8 mouse cellular contexts compared by ENCODE assay signal in the genomic region with DNA sequence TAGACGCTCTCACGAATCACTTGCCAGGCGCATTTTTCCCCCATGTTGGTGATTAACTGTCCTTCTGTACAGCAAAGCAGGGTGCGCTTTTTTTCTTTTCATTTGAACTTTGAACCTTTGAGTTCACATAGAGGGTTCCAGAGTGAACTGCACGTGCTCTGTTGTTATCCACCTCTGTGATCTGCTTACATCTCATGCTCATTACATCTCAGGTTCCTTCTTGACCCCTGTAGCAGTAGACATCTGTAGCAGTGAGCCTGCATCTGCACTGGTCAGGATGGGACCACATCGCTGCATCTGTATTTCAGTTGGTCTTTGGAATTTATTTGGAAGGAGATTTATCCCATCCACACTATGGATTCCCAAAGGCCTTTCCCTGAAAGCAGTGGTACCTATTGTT.
DNase-seq lines count a peak whose midpoint lies in the region; ATAC-seq and TF ChIP-seq lines count a peak whose summit lies in the region.

No protein-coding gene starts in this region.

- no peak overlapping the region for H3K4me3 ChIP-seq in intestine, embryonic 14.5 days (ENCODE audit: low read depth, low read length)
- H3K4me3 ChIP-seq in intestine, postnatal 0 days (ENCODE audit: low read depth, low read length): no peak overlapping the region
- peak overlapping the region; percentile 18; the same call in 1 of the 2 replicates for H3K4me3 ChIP-seq in forebrain, embryonic 16.5 days (replicated peaks; ENCODE audit: low read length)
- H3K4me3 ChIP-seq in neural tube, embryonic 14.5 days (ENCODE audit: low read depth, low read length): peak overlapping the region; percentile 0
- H3K4me3 ChIP-seq in liver, embryonic 12.5 days: no peak overlapping the region

- H3K4me1 ChIP-seq in intestine, embryonic 14.5 days (replicated peaks; ENCODE audit: control insufficient read depth, insufficient read depth, low read length): peaks cover 6% of the 10 kb centered on the region; the same call in 1 of the 2 replicates
- H3K4me1 ChIP-seq in intestine, postnatal 0 days (replicated peaks; ENCODE audit: control insufficient read depth, insufficient read depth, low read length): peaks cover 2% of the 10 kb centered on the region; the same call in 1 of the 2 replicates
- H3K4me1 ChIP-seq in forebrain, embryonic 16.5 days (replicated peaks; ENCODE audit: control insufficient read depth, insufficient read depth, low read length): peaks cover 23% of the 10 kb centered on the region
- H3K4me1 ChIP-seq in neural tube, embryonic 14.5 days (ENCODE audit: control insufficient read depth, insufficient read depth, low read length): peaks cover 9% of the 10 kb centered on the region; the same call in 1 of the 2 replicates
- H3K4me1 ChIP-seq in liver, embryonic 12.5 days: no peaks in the 10 kb centered on the region

- 0 out of 2 replicates have a peak overlapping the region, but pooled peaks have one; percentile 22 for H3K27ac ChIP-seq in intestine, embryonic 14.5 days (ENCODE audit: low read depth)
- H3K27ac ChIP-seq in intestine, postnatal 0 days (ENCODE audit: low read depth, low read length): no peak overlapping the region
- H3K27ac ChIP-seq in forebrain, embryonic 16.5 days (ENCODE audit: low read length): peak overlapping the region; percentile 37; the same call in 1 of the 2 replicates
- H3K27ac ChIP-seq in neural tube, embryonic 14.5 days (ENCODE audit: low read depth, low read length): no peak overlapping the region
- H3K27ac ChIP-seq in liver, embryonic 12.5 days: no peak overlapping the region

- WGBS in intestine, embryonic 14.5 days: 62% methylated on average over 6 of the region's 6 CpGs
- 64% methylated on average over 6 of the region's 6 CpGs for WGBS in intestine, postnatal 0 days
- WGBS in forebrain, embryonic 16.5 days: 43% methylated on average over 6 of the region's 6 CpGs
- 22% methylated on average over 6 of the region's 6 CpGs for WGBS in neural tube, embryonic 14.5 days
- 66% methylated on average over 6 of the region's 6 CpGs for WGBS in liver, embryonic 12.5 days (ENCODE audit: insufficient replicate concordance)

- DNase-seq in intestine, embryonic 14.5 days (ENCODE audit: low spot score): no peak
- peak; percentile 22 for DNase-seq in kidney, postnatal 10 days
- DNase-seq in left cerebral cortex, postnatal 25 days (ENCODE audit: low spot score in 2 of 2): no peak
- no peak for DNase-seq in frontal cortex, postnatal 14 days (ENCODE audit: low spot score in 2 of 2)

- H3K9me3 ChIP-seq in intestine, embryonic 14.5 days (ENCODE audit: control insufficient read depth, low read length): no peaks in the 10 kb centered on the region
- H3K9me3 ChIP-seq in intestine, postnatal 0 days (ENCODE audit: control insufficient read depth): no peaks in the 10 kb centered on the region
- H3K9me3 ChIP-seq in forebrain, embryonic 16.5 days (ENCODE audit: control insufficient read depth, low read length): no peaks in the 10 kb centered on the region
- no peaks in the 10 kb centered on the region for H3K9me3 ChIP-seq in neural tube, embryonic 14.5 days (ENCODE audit: control insufficient read depth, low read length)
- no peaks in the 10 kb centered on the region for H3K9me3 ChIP-seq in liver, embryonic 12.5 days (replicated peaks)

- intact Hi-C loops in left cerebral cortex, postnatal 25 days (cut with DNase I): loop anchor here (5.0 kb wide), 1 partner anchor 70 kb away; no protein-coding TSS in a partner anchor

- H3K4me2 ChIP-seq in intestine, embryonic 14.5 days (ENCODE audit: low read length): peak overlapping the region; percentile 63; the same call in 1 of the 2 replicates
- no peak overlapping the region; the same call in 1 of the 2 replicates for H3K4me2 ChIP-seq in intestine, postnatal 0 days (replicated peaks; ENCODE audit: low read depth)
- peak overlapping the region; percentile 21 for H3K4me2 ChIP-seq in forebrain, embryonic 16.5 days (ENCODE audit: low read length)
- H3K4me2 ChIP-seq in neural tube, embryonic 14.5 days (ENCODE audit: low read depth, low read length): peak overlapping the region; percentile 34
- no peak overlapping the region for H3K4me2 ChIP-seq in liver, embryonic 12.5 days

- ATAC-seq in intestine, embryonic 14.5 days (replicated peaks; ENCODE audit: low FRiP score, low TSS enrichment, low read depth): no peak
- ATAC-seq in intestine, postnatal 0 days: no peak
- peak; percentile 19; the same call in 1 of the 2 replicates for ATAC-seq in forebrain, embryonic 16.5 days
- no peak for ATAC-seq in neural tube, embryonic 14.5 days (ENCODE audit: low read depth)
- no peak for ATAC-seq in liver, embryonic 12.5 days

- no peak for TF ChIP-seq CTCF in intestine, postnatal 0 days (IDR thresholded peaks at IDR 0.05; ENCODE audit: low read depth)

- no peak overlapping the region for H3K9ac ChIP-seq in intestine, embryonic 14.5 days (ENCODE audit: low read length)
- no peak overlapping the region for H3K9ac ChIP-seq in intestine, postnatal 0 days (ENCODE audit: low read depth, low read length)
- no peak overlapping the region for H3K9ac ChIP-seq in forebrain, embryonic 16.5 days (replicated peaks; ENCODE audit: low read depth, low read length)
- H3K9ac ChIP-seq in neural tube, embryonic 14.5 days (replicated peaks; ENCODE audit: low read depth, low read length): no peak overlapping the region
- H3K9ac ChIP-seq in liver, embryonic 12.5 days: no peak overlapping the region

- H3K27me3 ChIP-seq in intestine, embryonic 14.5 days (replicated peaks; ENCODE audit: control insufficient read depth, insufficient read depth, low read length): no peaks in the 10 kb centered on the region
- H3K27me3 ChIP-seq in intestine, postnatal 0 days (replicated peaks; ENCODE audit: control insufficient read depth, insufficient read depth, low read length): no peaks in the 10 kb centered on the region
- H3K27me3 ChIP-seq in forebrain, embryonic 16.5 days (replicated peaks; ENCODE audit: control insufficient read depth, insufficient read depth, low read length): no peaks in the 10 kb centered on the region
- H3K27me3 ChIP-seq in neural tube, embryonic 14.5 days (ENCODE audit: control insufficient read depth, insufficient read depth, low read length): no peaks in the 10 kb centered on the region
- no peaks in the 10 kb centered on the region for H3K27me3 ChIP-seq in liver, embryonic 12.5 days (replicated peaks)

- 0 out of 2 replicates have a peak, but pooled peaks cover 3% of the 10 kb centered on the region for H3K36me3 ChIP-seq in intestine, embryonic 14.5 days (ENCODE audit: control insufficient read depth, insufficient read depth, low read length)
- no peaks in the 10 kb centered on the region for H3K36me3 ChIP-seq in intestine, postnatal 0 days (ENCODE audit: control insufficient read depth, insufficient read depth)
- no peaks in the 10 kb centered on the region for H3K36me3 ChIP-seq in forebrain, embryonic 16.5 days (ENCODE audit: control insufficient read depth, insufficient read depth)
- no peaks in the 10 kb centered on the region for H3K36me3 ChIP-seq in neural tube, embryonic 14.5 days (ENCODE audit: control insufficient read depth, insufficient read depth, low read length)
- no peaks in the 10 kb centered on the region for H3K36me3 ChIP-seq in liver, embryonic 12.5 days

Comparison
In these comparisons a context has a peak if more than half of its experiments do, and no peak if none do; other contexts are left out.
1. H3K27ac ChIP-seq: peak in intestine, embryonic 14.5 days (single experiment) and forebrain, embryonic 16.5 days (single experiment); none in intestine, postnatal 0 days (single experiment), neural tube, embryonic 14.5 days (single experiment) and liver, embryonic 12.5 days (single experiment).
2. H3K4me2 ChIP-seq: peak in intestine, embryonic 14.5 days (single experiment), forebrain, embryonic 16.5 days (single experiment) and neural tube, embryonic 14.5 days (single experiment); none in intestine, postnatal 0 days (single experiment) and liver, embryonic 12.5 days (single experiment).
3. H3K4me3 ChIP-seq: peak in forebrain, embryonic 16.5 days (single experiment) and neural tube, embryonic 14.5 days (single experiment); none in intestine, embryonic 14.5 days (single experiment), intestine, postnatal 0 days (single experiment) and liver, embryonic 12.5 days (single experiment).